Mouse (Mus musculus): ENCODE data around the gene Syn3.

DNA sequence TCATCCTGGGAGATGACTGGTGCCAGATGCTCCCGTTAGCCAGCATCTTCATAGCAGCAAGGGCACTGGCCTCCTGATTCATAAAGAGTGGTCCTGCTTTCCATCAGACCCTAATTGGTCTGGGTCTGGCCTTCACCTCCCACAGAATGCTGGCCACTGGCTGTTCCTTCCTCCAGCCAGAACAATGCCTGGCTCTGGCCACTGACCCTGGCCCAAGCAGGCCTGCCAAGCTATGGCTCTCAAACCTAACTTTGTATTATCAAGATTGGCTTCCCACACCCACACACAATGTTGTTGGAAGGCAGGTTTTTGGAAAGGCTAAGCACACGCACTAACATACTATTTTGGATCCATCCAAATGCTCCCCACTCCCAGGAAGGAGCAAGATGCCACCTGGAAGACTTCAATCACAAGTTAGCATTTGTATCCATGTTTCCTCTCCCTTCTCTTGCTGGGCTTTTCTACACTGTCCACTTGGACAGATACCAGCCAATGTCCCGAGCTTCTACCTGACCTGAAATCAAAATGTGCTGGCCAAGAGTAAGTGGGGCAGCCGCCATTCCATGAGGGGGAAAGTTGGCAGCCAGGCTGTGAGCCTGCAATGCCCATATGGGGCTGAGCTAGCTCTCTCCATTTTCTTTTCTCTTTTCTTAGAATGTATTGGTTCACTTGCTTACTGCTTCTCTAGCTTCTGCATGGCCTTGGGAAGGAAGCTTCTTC, 175.3 kb downstream of the Syn3 start:
- TF ChIP-seq CHD2 (IDR thresholded peaks at IDR 0.05; ENCODE audit: low read depth, low read length) (no peak), HCFC1 (IDR thresholded peaks at IDR 0.05; ENCODE audit: borderline replicate concordance, insufficient read depth, low read length) (no peak), ZC3H11A (IDR thresholded peaks at IDR 0.05; ENCODE audit: borderline replicate concordance, low read depth, low read length) (no peak), MAFK (IDR thresholded peaks at IDR 0.05; ENCODE audit: insufficient read depth, low read depth, low read length) (no peak), ZNF384 (IDR thresholded peaks at IDR 0.05; ENCODE audit: low read depth, low read length) (no peak)
